Mouse (Mus musculus) CH12.LX (cell line): ENCODE data around the gene Snu13.
A peak's percentile ranks its signal among the peaks of the same experiment; 100 is the strongest.

Source experiments
- CTCF ChIP-seq, 2 experiments: IDR thresholded peaks in 1 of 2; conservative IDR thresholded peaks in 1 of 2; 2 replicates each; pipeline ENCODE4 v1.5.1; 2011 to 2012; ENCODE audit warnings: low read depth in 2 of 2, low read length in 2 of 2, improper control_type of control experiment in 1 of 2, inconsistent platforms in 1 of 2, mild to moderate bottlenecking in 1 of 2, moderate library complexity in 1 of 2
- ELF1 ChIP-seq: IDR thresholded peaks from 2 replicates; pipeline ENCODE4 v1.6.1; 2014; ENCODE audit warnings: low read depth, mild to moderate bottlenecking, inconsistent platforms, low read length, improper control_type of control experiment
- EP300 ChIP-seq: IDR thresholded peaks from 2 replicates; pipeline ENCODE4 v1.6.1; 2011; ENCODE audit warnings: low read length, improper control_type of control experiment
- TCF12 ChIP-seq: IDR thresholded peaks from 2 replicates; pipeline ENCODE4 v1.6.1; 2014; ENCODE audit warnings: low read depth, mild to moderate bottlenecking, inconsistent platforms, low read length, improper control_type of control experiment
- ZMIZ1 ChIP-seq: IDR thresholded peaks from 2 replicates; pipeline ENCODE4 v1.6.1; 2012; ENCODE audit warnings: low read depth, mild to moderate bottlenecking, inconsistent platforms, low read length, improper control_type of control experiment
- ZNF384 ChIP-seq: IDR thresholded peaks from 2 replicates; pipeline ENCODE4 v1.6.1; 2012; ENCODE audit warnings: low read depth, low read length, improper control_type of control experiment, inconsistent platforms

GRCm38 (mm10) chr15:82014745-82015391 lies 32.5 kb downstream of the Snu13 start:
- TF ChIP-seq EP300 (0 out of 2 replicates have a peak, but pooled peaks have one; percentile 7), CTCF (conservative IDR thresholded peaks at IDR 0.05 in 1 of 2, IDR thresholded peaks at IDR 0.05 in 1 of 2; ENCODE audit: low read depth in 2 of 2, low read length in 2 of 2) (no peak), ZNF384 (no peak), ZMIZ1 (no peak), ELF1 (no peak), TCF12 (no peak)
